Mouse (Mus musculus): ENCODE data around the gene Ccdc163.

Ccdc163 gene

GRCm38 (mm10) chr4:116700964-116701363, 7.3 kb upstream of the Ccdc163 start:
- in situ Hi-C loops (cut with MboI, MseI), result no loop called here

GRCm38 (mm10) chr4:116703804-116704203, 4.5 kb upstream of the Ccdc163 start:
- in situ Hi-C loops (cut with MboI, MseI), result no loop called here

GRCm38 (mm10) chr4:116707666-116708065, 643 bp upstream of the Ccdc163 start:
- in situ Hi-C loops (cut with MboI, MseI), result no loop called here

- in situ Hi-C loops (cut with MboI, MseI), result no loop called here
These were observed 582 bp downstream of the Ccdc163 start for GRCm38 (mm10) chr4:116708791-116709390.

GRCm38 (mm10) chr4:116710154-116710553, 1.8 kb downstream of the Ccdc163 start:
- in situ Hi-C loops (cut with MboI, MseI), result no loop called here

GRCm38 (mm10) chr4:116712536-116712935, 4.2 kb downstream of the Ccdc163 start:
- in situ Hi-C loops (cut with MboI, MseI), result no loop called here

GRCm38 (mm10) chr4:116719396-116719795, 11.1 kb downstream of the Ccdc163 start:
- in situ Hi-C loops (cut with MboI, MseI), result loop anchor here (5.0 kb wide), 1 partner anchor 68 kb away; no protein-coding TSS in a partner anchor

GRCm38 (mm10) chr4:116720343-116721097, 12.2 kb downstream of the Ccdc163 start, which contains the start of gene Tesk2:
TSS of gene Tesk2 (plus strand) at chr4:116720948.
- in situ Hi-C loops (cut with MboI, MseI), result no loop called here

GRCm38 (mm10) chr4:116721098-116721628, 12.9 kb downstream of the Ccdc163 start:
- in situ Hi-C loops (cut with MboI, MseI), result no loop called here

- in situ Hi-C loops (cut with MboI, MseI), result no loop called here
These were observed 13.9 kb downstream of the Ccdc163 start for GRCm38 (mm10) chr4:116722230-116722629.

GRCm38 (mm10) chr4:116725444-116725843, 17.1 kb downstream of the Ccdc163 start:
- in situ Hi-C loops (cut with MboI, MseI), result no loop called here

- in situ Hi-C loops (cut with MboI, MseI), result no loop called here
These were observed 19.1 kb downstream of the Ccdc163 start for GRCm38 (mm10) chr4:116727401-116727800.

- in situ Hi-C loops (cut with MboI, MseI), result no loop called here
These were observed 21.2 kb downstream of the Ccdc163 start for GRCm38 (mm10) chr4:116729532-116729931.

GRCm38 (mm10) chr4:116731077-116731476, 22.8 kb downstream of the Ccdc163 start:
- in situ Hi-C loops (cut with MboI, MseI), result no loop called here

- in situ Hi-C loops (cut with MboI, MseI), result no loop called here
These were observed 24.0 kb downstream of the Ccdc163 start for GRCm38 (mm10) chr4:116732355-116732754.

- in situ Hi-C loops (cut with MboI, MseI), result no loop called here
These were observed 26.7 kb downstream of the Ccdc163 start for GRCm38 (mm10) chr4:116734996-116735395.

- in situ Hi-C loops (cut with MboI, MseI), result no loop called here
These were observed 30.9 kb downstream of the Ccdc163 start for GRCm38 (mm10) chr4:116738972-116739751.

GRCm38 (mm10) chr4:116749750-116750149, 41.4 kb downstream of the Ccdc163 start:
- in situ Hi-C loops (cut with MboI, MseI), result no loop called here

- in situ Hi-C loops (cut with MboI, MseI), result no loop called here
These were observed 53.6 kb downstream of the Ccdc163 start for GRCm38 (mm10) chr4:116761914-116762313.

GRCm38 (mm10) chr4:116764001-116764400, 55.7 kb downstream of the Ccdc163 start:
- in situ Hi-C loops (cut with MboI, MseI), result no loop called here

GRCm38 (mm10) chr4:116768510-116768909, 60.2 kb downstream of the Ccdc163 start:
- in situ Hi-C loops (cut with MboI, MseI), result no loop called here

- in situ Hi-C loops (cut with MboI, MseI), result no loop called here
These were observed 60.8 kb downstream of the Ccdc163 start for GRCm38 (mm10) chr4:116769060-116769459.
